Mouse (Mus musculus) forebrain, embryonic 10.5 days (tissue): ENCODE data around the gene Plpp2. TPM values are rescaled to one million over a fixed set of nuclear protein-coding genes. Genes with fewer than 3 reads are reported as not detected.
A peak's percentile ranks its signal among the peaks of the same experiment; 100 is the strongest.

Experiments used
- DNase-seq: peaks from one replicate; pipeline ENCODE4 v3.0.0-alpha.2; 2017; ENCODE audit warnings: low spot score; ENCODE audit errors: extremely low spot score
- H3K27ac ChIP-seq: fragments of 300-500 bp; sonication (generic); 2 replicates; pipeline ENCODE4 v1.5.1; 2016; ENCODE audit warnings: mild to moderate bottlenecking
- H3K27me3 ChIP-seq: fragments of 300-500 bp; sonication (generic); 2 replicates; pipeline ENCODE4 v1.6.1; 2016; ENCODE audit warnings: mild to moderate bottlenecking; ENCODE audit not compliant: poor library complexity, severe bottlenecking
- H3K36me3 ChIP-seq: fragments of 300-500 bp; sonication (generic); replicated peaks from 2 replicates; pipeline ENCODE4 v1.6.1; 2016; ENCODE audit warnings: mild to moderate bottlenecking, moderate library complexity
- H3K4me1 ChIP-seq: fragments of 300-500 bp; sonication (generic); 2 replicates; pipeline ENCODE4 v1.6.1; 2016
- H3K4me3 ChIP-seq: fragments of 300-500 bp; sonication (generic); 2 replicates; pipeline ENCODE4 v1.5.1; 2016; ENCODE audit warnings: mild to moderate bottlenecking, moderate library complexity
- H3K9me3 ChIP-seq: fragments of 300-500 bp; sonication (generic); 2 replicates; pipeline ENCODE4 v1.6.1; 2016; ENCODE audit warnings: mild to moderate bottlenecking, moderate library complexity
- WGBS: fragments of 180-500 bp; shearing (Covaris S2); methylation state at CpG from one replicate; pipeline ENCODE4 v1.1.7; 2016; 5-methylcytosine and 5-hydroxymethylcytosine counted together
- polyA plus RNA-seq: library from polyadenylated mRNA; unstranded; fragments of >200 nt; fragmentation: Nextera tagmentation; extraction: Ambion mirVana; gene quantifications from 2 replicates; pipeline ENCODE4 v1.2.1, GENCODE M21; 2016

Gene Plpp2
- polyA plus RNA-seq, 1 experiment from 2014 or later, result 26.0 TPM

GRCm38 (mm10) chr10:79547148-79547675 lies 13.6 kb upstream of the Plpp2 start:
- Histone ChIP-seq H3K27me3 (no peaks in the 10 kb centered on the region), H3K9me3 (no peaks in the 10 kb centered on the region), H3K36me3 (peaks cover 94% of the 10 kb centered on the region), H3K4me1 (peaks cover 7% of the 10 kb centered on the region), H3K27ac (no peak overlapping the region), H3K4me3 (no peak overlapping the region)
- WGBS, result 91% methylated on average over 5 of the region's 5 CpGs
- DNase-seq, result no peak

GRCm38 (mm10) chr10:79546483-79546882 lies 12.9 kb upstream of the Plpp2 start:
- no peaks in the 10 kb centered on the region for H3K27me3 ChIP-seq
- 90% methylated on average over 11 of the region's 11 CpGs for WGBS
- no peaks in the 10 kb centered on the region for H3K9me3 ChIP-seq
- H3K27ac ChIP-seq, result no peak overlapping the region
- peaks cover under 1% of the 10 kb centered on the region for H3K4me1 ChIP-seq
- DNase-seq, result no peak
- no peak overlapping the region for H3K4me3 ChIP-seq
- peaks cover 100% of the 10 kb centered on the region for H3K36me3 ChIP-seq

GRCm38 (mm10) chr10:79545891-79546290 lies 12.3 kb upstream of the Plpp2 start:
- Histone ChIP-seq H3K36me3 (peaks cover 100% of the 10 kb centered on the region), H3K4me3 (no peak overlapping the region), H3K4me1 (no peaks in the 10 kb centered on the region), H3K9me3 (no peaks in the 10 kb centered on the region), H3K27me3 (no peaks in the 10 kb centered on the region), H3K27ac (no peak overlapping the region)
- DNase-seq, result no peak
- WGBS, result 95% methylated on average over 12 of the region's 12 CpGs

- no peak for DNase-seq
- H3K9me3 ChIP-seq, result no peaks in the 10 kb centered on the region
- WGBS, result 95% methylated on average over 5 of the region's 5 CpGs
- peaks cover 100% of the 10 kb centered on the region for H3K36me3 ChIP-seq
- no peak overlapping the region for H3K27ac ChIP-seq
- no peaks in the 10 kb centered on the region for H3K27me3 ChIP-seq
- H3K4me1 ChIP-seq, result no peaks in the 10 kb centered on the region
- H3K4me3 ChIP-seq, result no peak overlapping the region
Observed at GRCm38 (mm10) chr10:79544631-79545030, 11.0 kb upstream of the Plpp2 start.

- no peak for DNase-seq
- no peaks in the 10 kb centered on the region for H3K27me3 ChIP-seq
Observed at GRCm38 (mm10) chr10:79543884-79544597, 10.4 kb upstream of the Plpp2 start.

GRCm38 (mm10) chr10:79542171-79542570 lies 8.6 kb upstream of the Plpp2 start:
- Histone ChIP-seq H3K9me3 (no peaks in the 10 kb centered on the region), H3K4me3 (no peak overlapping the region), H3K4me1 (no peaks in the 10 kb centered on the region), H3K27me3 (no peaks in the 10 kb centered on the region), H3K36me3 (peaks cover 100% of the 10 kb centered on the region), H3K27ac (no peak overlapping the region)
- WGBS, result 93% methylated on average over 11 of the region's 11 CpGs
- DNase-seq, result peak; percentile 7

More at GRCm38 (mm10) chr10:79543884-79544597, 10.4 kb upstream of the Plpp2 start:
- Histone ChIP-seq H3K9me3 (no peaks in the 10 kb centered on the region), H3K4me3 (no peak overlapping the region), H3K4me1 (no peaks in the 10 kb centered on the region), H3K27ac (no peak overlapping the region), H3K36me3 (peaks cover 100% of the 10 kb centered on the region)
- WGBS, result 91% methylated on average over 9 of the region's 9 CpGs

GRCm38 (mm10) chr10:79541522-79541921 lies 7.9 kb upstream of the Plpp2 start:
- H3K27me3 ChIP-seq, result no peaks in the 10 kb centered on the region
- H3K27ac ChIP-seq, result no peak overlapping the region
- peak; percentile 13 for DNase-seq
- peaks cover 94% of the 10 kb centered on the region for H3K36me3 ChIP-seq
- WGBS, result 83% methylated on average over 15 of the region's 15 CpGs
- H3K9me3 ChIP-seq, result no peaks in the 10 kb centered on the region
- H3K4me3 ChIP-seq, result no peak overlapping the region
- H3K4me1 ChIP-seq, result no peaks in the 10 kb centered on the region

GRCm38 (mm10) chr10:79540746-79541145 lies 7.2 kb upstream of the Plpp2 start:
- 96% methylated on average over 11 of the region's 11 CpGs for WGBS
- Histone ChIP-seq H3K27me3 (no peaks in the 10 kb centered on the region), H3K4me3 (no peak overlapping the region), H3K9me3 (no peaks in the 10 kb centered on the region), H3K27ac (no peak overlapping the region), H3K4me1 (no peaks in the 10 kb centered on the region), H3K36me3 (peaks cover 86% of the 10 kb centered on the region)
- no peak for DNase-seq

GRCm38 (mm10) chr10:79539701-79540495 lies 6.3 kb upstream of the Plpp2 start:
- H3K27ac ChIP-seq, result no peak overlapping the region
- DNase-seq, result peak; percentile 10
- no peaks in the 10 kb centered on the region for H3K4me1 ChIP-seq
- 94% methylated on average over 16 of the region's 16 CpGs for WGBS
- no peak overlapping the region for H3K4me3 ChIP-seq
- H3K27me3 ChIP-seq, result peaks cover 4% of the 10 kb centered on the region; the same call in 1 of the 2 replicates
- peaks cover 78% of the 10 kb centered on the region for H3K36me3 ChIP-seq
- H3K9me3 ChIP-seq, result no peaks in the 10 kb centered on the region

- no peak for DNase-seq
- H3K27ac ChIP-seq, result no peak overlapping the region
- H3K4me3 ChIP-seq, result no peak overlapping the region
- H3K4me1 ChIP-seq, result peaks cover 3% of the 10 kb centered on the region
- 78% methylated on average over 4 of the region's 4 CpGs for WGBS
- no peaks in the 10 kb centered on the region for H3K9me3 ChIP-seq
- H3K27me3 ChIP-seq, result peaks cover 11% of the 10 kb centered on the region; the same call in 1 of the 2 replicates
- peaks cover 68% of the 10 kb centered on the region for H3K36me3 ChIP-seq
Observed at GRCm38 (mm10) chr10:79538873-79539272, 5.3 kb upstream of the Plpp2 start.

- Histone ChIP-seq H3K4me3 (no peak overlapping the region), H3K27me3 (peaks cover 11% of the 10 kb centered on the region; the same call in 1 of the 2 replicates), H3K27ac (no peak overlapping the region), H3K9me3 (no peaks in the 10 kb centered on the region), H3K4me1 (peaks cover 9% of the 10 kb centered on the region), H3K36me3 (peaks cover 62% of the 10 kb centered on the region)
- WGBS, result 86% methylated on average over 3 of the region's 3 CpGs
- DNase-seq, result no peak
Observed at GRCm38 (mm10) chr10:79538323-79538722, 4.7 kb upstream of the Plpp2 start.

GRCm38 (mm10) chr10:79537781-79538180 lies 4.2 kb upstream of the Plpp2 start:
- WGBS, result 83% methylated on average over 2 of the region's 2 CpGs
- H3K27me3 ChIP-seq, result peaks cover 11% of the 10 kb centered on the region; the same call in 1 of the 2 replicates
- DNase-seq, result peak; percentile 9
- peaks cover 14% of the 10 kb centered on the region for H3K4me1 ChIP-seq
- H3K36me3 ChIP-seq, result peaks cover 57% of the 10 kb centered on the region
- no peaks in the 10 kb centered on the region for H3K9me3 ChIP-seq
- H3K27ac ChIP-seq, result no peak overlapping the region
- no peak overlapping the region for H3K4me3 ChIP-seq

GRCm38 (mm10) chr10:79537271-79537670 lies 3.7 kb upstream of the Plpp2 start:
- 90% methylated on average over 7 of the region's 7 CpGs for WGBS
- H3K9me3 ChIP-seq, result no peaks in the 10 kb centered on the region
- H3K4me1 ChIP-seq, result peaks cover 19% of the 10 kb centered on the region
- H3K4me3 ChIP-seq, result no peak overlapping the region
- H3K27me3 ChIP-seq, result peaks cover 11% of the 10 kb centered on the region; the same call in 1 of the 2 replicates
- H3K36me3 ChIP-seq, result peaks cover 52% of the 10 kb centered on the region
- no peak overlapping the region for H3K27ac ChIP-seq
- peak; percentile 8 for DNase-seq
